Mouse (Mus musculus) thymus, adult 2 months (tissue): ENCODE measurements around the gene Cdh15. TPM values are rescaled to one million over a fixed set of nuclear protein-coding genes. Genes with fewer than 3 reads are reported as not detected.

Source experiments
- DNase-seq: peaks from one replicate; pipeline ENCODE4 v3.0.0; 2021
- H3K27ac ChIP-seq: fragments of 200-500 bp; 2 replicates; pipeline ENCODE4 v1.5.1; 2012; ENCODE audit warnings: low read length, control low read depth; ENCODE audit not compliant: control insufficient read depth, insufficient read depth
- H3K27me3 ChIP-seq: fragments of 200-500 bp; 2 replicates; pipeline ENCODE4 v1.6.1; 2012; ENCODE audit warnings: mild to moderate bottlenecking, low read length, moderate library complexity, mixed read lengths; ENCODE audit not compliant: control insufficient read depth, insufficient read depth
- H3K36me3 ChIP-seq: fragments of 200-500 bp; 2 replicates; pipeline ENCODE4 v1.6.1; 2012; ENCODE audit warnings: mild to moderate bottlenecking, low read length, moderate library complexity; ENCODE audit not compliant: control insufficient read depth, insufficient read depth
- H3K4me1 ChIP-seq: fragments of 200-500 bp; replicated peaks from 2 replicates; pipeline ENCODE4 v1.6.1; 2012; ENCODE audit warnings: low read length; ENCODE audit not compliant: control insufficient read depth, insufficient read depth
- H3K4me3 ChIP-seq: fragments of 200-500 bp; 2 replicates; pipeline ENCODE4 v1.5.1; 2012; ENCODE audit warnings: mild to moderate bottlenecking, low read length, control low read depth, moderate library complexity; ENCODE audit not compliant: control insufficient read depth, insufficient read depth
- CTCF ChIP-seq: fragments of 200-500 bp; IDR thresholded peaks from 2 replicates; pipeline ENCODE4 v1.5.1; 2012; ENCODE audit warnings: mild to moderate bottlenecking, control low read depth, low read length, moderate library complexity, borderline replicate concordance; ENCODE audit not compliant: control insufficient read depth, poor library complexity, insufficient read depth; ENCODE audit errors: extremely low read depth
- POLR2A ChIP-seq: fragments of 200-500 bp; IDR thresholded peaks from 2 replicates; pipeline ENCODE4 v1.6.1; 2012; ENCODE audit warnings: mild to moderate bottlenecking, low read length, control low read depth, moderate library complexity; ENCODE audit not compliant: control insufficient read depth, poor library complexity, insufficient read depth; ENCODE audit errors: extremely low read depth
- WGBS: fragments of 180-500 bp; shearing (Covaris S2); methylation state at CpG from one replicate; pipeline ENCODE4 v1.1.7; 2018; 5-methylcytosine and 5-hydroxymethylcytosine counted together
- polyA plus RNA-seq: library from polyadenylated mRNA; depleted of rRNA; stranded (reverse); fragments of >200 nt; gene quantifications from 2 replicates; pipeline ENCODE4 v1.2.3, GENCODE M21; 2012

Gene Cdh15
- polyA plus RNA-seq, 1 experiment: 0.11 TPM

- Histone ChIP-seq H3K4me3 (no peak overlapping the region), H3K27ac (no peak overlapping the region), H3K27me3 (no peaks in the 10 kb centered on the region), H3K4me1 (no peaks in the 10 kb centered on the region), H3K36me3 (peaks cover 28% of the 10 kb centered on the region)
- DNase-seq: no peak
- TF ChIP-seq CTCF: no peak
- TF ChIP-seq POLR2A: no peak
- 88% methylated on average over 3 of the region's 3 CpGs for WGBS
Measured at GRCm38 (mm10) chr8:122880302-122880701, 32.5 kb downstream of the Cdh15 start.

GRCm38 (mm10) chr8:122883671-122884070 lies 35.9 kb downstream of the Cdh15 start:
- Histone ChIP-seq H3K27ac (no peak overlapping the region), H3K4me3 (no peak overlapping the region), H3K27me3 (no peaks in the 10 kb centered on the region), H3K36me3 (peaks cover 60% of the 10 kb centered on the region), H3K4me1 (no peaks in the 10 kb centered on the region)
- DNase-seq: no peak
- 95% methylated on average over 10 of the region's 10 CpGs for WGBS
- no peak for TF ChIP-seq CTCF

DNA sequence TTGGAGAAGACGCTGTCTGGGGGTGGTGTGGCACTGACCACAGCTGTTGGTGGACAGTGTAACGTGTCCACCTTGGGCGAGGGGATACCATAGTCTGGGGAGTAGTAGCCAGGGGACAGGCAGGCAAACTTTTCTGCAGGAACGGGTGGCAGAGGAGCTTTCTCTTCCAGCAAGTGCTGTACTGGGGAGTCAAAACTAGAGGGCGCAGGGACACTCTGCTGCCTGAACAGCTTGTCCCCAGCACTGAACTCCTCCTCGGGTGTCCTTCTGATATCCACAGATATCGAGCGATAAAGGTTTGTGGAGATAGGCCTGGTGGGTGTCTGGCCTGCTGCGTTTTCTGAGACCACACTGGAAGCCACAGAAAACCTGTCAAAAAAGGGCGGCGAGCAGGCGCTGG lies 43.7 kb downstream of the Cdh15 start:
- 93% methylated on average over 12 of the region's 12 CpGs for WGBS

DNA sequence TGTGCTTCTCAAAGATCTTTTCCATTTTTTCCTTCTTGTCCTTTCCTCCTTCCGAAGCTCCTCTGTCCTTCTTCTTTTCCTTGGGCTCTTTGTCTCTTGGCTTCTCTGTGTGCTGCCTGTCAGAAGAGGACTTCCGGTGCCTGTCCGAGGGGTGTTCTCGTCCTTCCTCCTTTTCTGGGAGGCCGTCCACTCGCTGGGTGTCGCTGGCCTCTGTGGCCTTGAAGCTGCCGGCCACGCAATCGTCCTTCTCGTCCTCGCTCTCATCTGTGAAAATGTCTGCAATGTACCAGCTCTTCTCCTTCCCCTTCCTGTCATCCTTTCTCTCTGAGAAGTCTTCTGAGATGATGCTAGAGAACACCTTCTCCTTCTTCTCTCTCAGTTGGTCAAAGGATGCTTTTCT lies 45.7 kb downstream of the Cdh15 start:
- Histone ChIP-seq H3K4me1 (no peaks in the 10 kb centered on the region), H3K27ac (no peak overlapping the region), H3K27me3 (no peaks in the 10 kb centered on the region), H3K4me3 (no peak overlapping the region), H3K36me3 (peaks cover 94% of the 10 kb centered on the region)
- WGBS: 95% methylated on average over 12 of the region's 12 CpGs
- TF ChIP-seq CTCF (no peak), POLR2A (no peak)
- no peak for DNase-seq

More for the DNA sequence above, 43.7 kb downstream of the Cdh15 start:
- Histone ChIP-seq H3K27me3 (no peaks in the 10 kb centered on the region), H3K36me3 (peaks cover 94% of the 10 kb centered on the region), H3K4me3 (no peak overlapping the region), H3K4me1 (no peaks in the 10 kb centered on the region), H3K27ac (no peak overlapping the region)
- DNase-seq: no peak
- TF ChIP-seq CTCF (no peak), POLR2A (no peak)

DNA sequence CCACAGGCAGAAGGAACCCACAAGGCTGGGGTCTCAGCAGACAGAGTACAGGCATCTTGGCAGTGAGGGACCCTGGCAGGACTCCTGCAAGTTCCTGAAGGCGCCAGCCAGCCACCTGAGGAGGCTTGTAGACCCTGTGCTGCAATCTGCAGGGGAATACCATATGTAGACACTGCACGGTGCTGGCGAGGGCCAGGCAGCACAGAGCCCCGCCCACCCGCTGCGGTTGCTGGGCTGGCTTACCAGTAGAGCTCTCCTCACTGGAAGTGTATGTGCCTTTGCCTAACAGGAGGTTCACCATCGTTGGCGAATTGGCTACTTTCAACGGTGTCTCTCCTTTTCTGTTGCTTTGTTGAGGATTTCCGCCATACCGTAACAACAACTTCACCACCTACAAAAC lies 48.6 kb downstream of the Cdh15 start:
- Histone ChIP-seq H3K27me3 (no peaks in the 10 kb centered on the region), H3K36me3 (peaks cover 83% of the 10 kb centered on the region), H3K4me1 (no peaks in the 10 kb centered on the region), H3K27ac (no peak overlapping the region), H3K4me3 (no peak overlapping the region)
- WGBS: 93% methylated on average over 11 of the region's 11 CpGs
- no peak for DNase-seq
- no peak for TF ChIP-seq POLR2A
- TF ChIP-seq CTCF: no peak

GRCm38 (mm10) chr8:122897200-122897599 lies 49.4 kb downstream of the Cdh15 start:
- no peaks in the 10 kb centered on the region for H3K4me1 ChIP-seq
- WGBS: 95% methylated on average over 8 of the region's 8 CpGs
- H3K27me3 ChIP-seq: no peaks in the 10 kb centered on the region
- H3K36me3 ChIP-seq: peaks cover 74% of the 10 kb centered on the region
- no peak for DNase-seq
- no peak overlapping the region for H3K27ac ChIP-seq
- H3K4me3 ChIP-seq: no peak overlapping the region
- TF ChIP-seq POLR2A (no peak), CTCF (no peak)

DNA sequence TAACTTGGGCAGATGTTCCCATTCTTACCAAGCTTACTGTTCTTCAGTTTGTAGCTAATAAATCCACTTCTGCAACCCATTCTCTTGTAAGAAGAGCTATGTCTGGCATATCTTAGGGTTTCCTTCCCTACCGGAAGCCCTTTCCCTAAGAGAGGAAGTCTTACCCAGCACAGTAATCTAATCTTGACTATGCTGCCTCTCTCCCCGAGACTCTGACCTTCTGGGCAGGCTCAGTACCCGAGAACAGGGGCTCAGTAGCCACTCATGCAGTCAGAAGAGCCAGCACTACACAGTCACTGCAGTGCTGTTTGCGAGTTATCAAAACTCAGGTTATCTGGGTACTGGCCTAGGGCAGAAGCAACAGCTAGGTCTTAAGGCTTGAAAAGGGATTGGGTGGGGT lies 50.3 kb downstream of the Cdh15 start:
- Histone ChIP-seq H3K27me3 (no peaks in the 10 kb centered on the region), H3K36me3 (peaks cover 66% of the 10 kb centered on the region), H3K4me3 (no peak overlapping the region), H3K4me1 (no peaks in the 10 kb centered on the region), H3K27ac (no peak overlapping the region)
- TF ChIP-seq POLR2A (no peak), CTCF (no peak)
- no peak for DNase-seq
- 94% methylated on average over 4 of the region's 4 CpGs for WGBS

- H3K4me1 ChIP-seq: no peaks in the 10 kb centered on the region
- peaks cover 61% of the 10 kb centered on the region for H3K36me3 ChIP-seq
- no peak for DNase-seq
- TF ChIP-seq CTCF: no peak
- H3K27me3 ChIP-seq: no peaks in the 10 kb centered on the region
- no peak overlapping the region for H3K27ac ChIP-seq
- 96% methylated on average over 12 of the region's 12 CpGs for WGBS
- H3K4me3 ChIP-seq: no peak overlapping the region
Measured at GRCm38 (mm10) chr8:122898473-122898872, 50.7 kb downstream of the Cdh15 start.
